Mouse (Mus musculus): ENCODE measurements around the gene Rad9a.

Gene Rad9a

GRCm38 (mm10) chr19:4147022-4147405 lies 54.4 kb downstream of the Rad9a start:
- DNase-seq (ENCODE audit: extremely low spot score, low spot score) = no peak

GRCm38 (mm10) chr19:4146366-4147021 lies 55.0 kb downstream of the Rad9a start:
- no peak for DNase-seq (ENCODE audit: extremely low spot score, low spot score)

- DNase-seq (ENCODE audit: extremely low spot score, low spot score) = no peak
Measured at GRCm38 (mm10) chr19:4145936-4146335, 55.5 kb downstream of the Rad9a start.

Data from neural tube, embryonic 10.5 days (tissue).